7 mouse cellular contexts compared by ENCODE assay signal in the genomic region with DNA sequence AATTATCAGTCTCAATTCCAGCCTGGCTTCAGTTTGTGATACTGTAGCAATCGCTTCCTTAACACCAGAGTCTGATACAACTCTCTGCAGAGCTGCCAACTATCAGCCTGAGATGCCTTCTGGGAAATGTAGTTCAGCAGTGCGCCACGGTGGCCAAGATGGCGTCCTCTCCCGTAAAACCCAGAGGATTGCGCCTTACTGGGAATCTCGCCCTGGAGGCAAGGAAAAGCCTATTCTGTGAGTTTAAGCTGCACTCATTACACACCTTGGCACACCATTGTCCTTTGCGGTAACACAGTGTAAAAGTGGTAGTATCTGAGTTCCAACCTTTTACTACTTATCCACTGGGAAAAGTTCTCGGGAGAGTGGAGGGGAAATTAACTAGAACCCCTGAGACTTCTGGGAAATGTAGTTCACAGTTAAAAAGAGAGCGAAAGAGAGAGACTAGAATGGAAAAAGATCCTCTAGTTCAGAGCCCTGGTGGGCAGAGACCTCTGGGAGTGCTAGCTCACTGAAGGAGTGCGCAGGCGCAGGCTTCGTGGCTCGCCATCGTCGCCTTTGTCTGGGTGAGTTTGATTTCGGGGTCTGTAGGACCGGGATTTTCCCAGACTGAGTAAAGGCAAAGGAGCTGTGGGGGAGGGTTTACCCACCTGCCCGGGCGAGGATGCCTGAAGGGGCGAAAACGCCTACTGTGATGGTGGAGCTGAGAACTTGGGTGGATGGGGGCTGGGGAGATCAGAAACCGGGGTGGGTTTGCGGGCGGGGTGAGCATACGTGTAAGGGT. TPM values are rescaled to one million over a fixed set of nuclear protein-coding genes. Genes with fewer than 3 reads are reported as not detected.
A peak's percentile ranks its signal among the peaks of the same experiment; 100 is the strongest.
DNase-seq lines count a peak whose midpoint lies in the region; ATAC-seq lines count a peak whose summit lies in the region.

A gene (plus strand): TSS at position 132 of the 784 bp plus-strand sequence.

- peak within 1 kb of the TSS; percentile 66 for H3K4me2 ChIP-seq in embryonic facial prominence, embryonic 12.5 days (replicated peaks)
- peak within 1 kb of the TSS; percentile 47 for H3K4me2 ChIP-seq in limb, embryonic 11.5 days (ENCODE audit: low read depth, severe bottlenecking)
- peak within 1 kb of the TSS; percentile 71 for H3K4me2 ChIP-seq in midbrain, embryonic 14.5 days (ENCODE audit: low read length)

- peak; percentile 87 for DNase-seq in adrenal gland, postnatal 25 days
- peak; percentile 99 for DNase-seq in heart, adult 11 months
- DNase-seq in kidney, adult 18-20 months, result peak; percentile 93
- DNase-seq in limb, embryonic 11.5 days (ENCODE audit: low spot score), result peak; percentile 95
- DNase-seq in midbrain, embryonic 14.5 days, result peak; percentile 98
- DNase-seq in spleen, adult 18-20 months, result peak; percentile 74 to 83

- H3K9ac ChIP-seq in embryonic facial prominence, embryonic 12.5 days, result peak within 1 kb of the TSS; percentile 77
- H3K9ac ChIP-seq in limb, embryonic 11.5 days (ENCODE audit: low read length), result peak within 1 kb of the TSS; percentile 81
- H3K9ac ChIP-seq in midbrain, embryonic 14.5 days (replicated peaks; ENCODE audit: low read length), result peak within 1 kb of the TSS; percentile 88

- no peaks in the 10 kb centered on the region for H3K9me3 ChIP-seq in embryonic facial prominence, embryonic 12.5 days
- no peaks in the 10 kb centered on the region for H3K9me3 ChIP-seq in limb, embryonic 11.5 days (ENCODE audit: control insufficient read depth, low read length)
- H3K9me3 ChIP-seq in midbrain, embryonic 14.5 days (ENCODE audit: control insufficient read depth, low read length), result no peaks in the 10 kb centered on the region

- peak; percentile 81 for ATAC-seq in embryonic facial prominence, embryonic 12.5 days (ENCODE audit: insufficient number of reproducible peaks, insufficient read depth, low FRiP score, low TSS enrichment)
- ATAC-seq in limb, embryonic 11.5 days (ENCODE audit: insufficient number of reproducible peaks, low FRiP score, low TSS enrichment, low read depth), result peak; percentile 76
- peak; percentile 84 for ATAC-seq in midbrain, embryonic 14.5 days (ENCODE audit: low FRiP score, low TSS enrichment)

- H3K4me1 ChIP-seq in embryonic facial prominence, embryonic 12.5 days, result peaks cover 15% of the 10 kb centered on the region; the same call in 1 of the 2 replicates
- H3K4me1 ChIP-seq in limb, embryonic 11.5 days (ENCODE audit: control insufficient read depth, insufficient read depth, low read length), result 0 out of 2 replicates have a peak, but pooled peaks cover 3% of the 10 kb centered on the region
- peaks cover 11% of the 10 kb centered on the region for H3K4me1 ChIP-seq in midbrain, embryonic 14.5 days (ENCODE audit: control insufficient read depth, insufficient read depth, low read length)

- WGBS in embryonic facial prominence, embryonic 12.5 days, result under 1% methylated on average over 26 of the region's 26 CpGs
- under 1% methylated on average over 26 of the region's 26 CpGs for WGBS in limb, embryonic 11.5 days
- WGBS in midbrain, embryonic 14.5 days, result under 1% methylated on average over 26 of the region's 26 CpGs

- peak within 1 kb of the TSS; percentile 98 for H3K27ac ChIP-seq in embryonic facial prominence, embryonic 12.5 days
- H3K27ac ChIP-seq in limb, embryonic 11.5 days (replicated peaks; ENCODE audit: low read depth, low read length), result peak within 1 kb of the TSS; percentile 96
- peak within 1 kb of the TSS; percentile 99 for H3K27ac ChIP-seq in midbrain, embryonic 14.5 days (replicated peaks; ENCODE audit: low read depth, low read length)

- H3K4me3 ChIP-seq in embryonic facial prominence, embryonic 12.5 days, result peak within 1 kb of the TSS; percentile 58
- peak within 1 kb of the TSS; percentile 55 for H3K4me3 ChIP-seq in limb, embryonic 11.5 days (ENCODE audit: low read depth, low read length)
- peak within 1 kb of the TSS; percentile 67 for H3K4me3 ChIP-seq in midbrain, embryonic 14.5 days (replicated peaks; ENCODE audit: low read depth, low read length)

- no peaks in the 10 kb centered on the region for H3K27me3 ChIP-seq in embryonic facial prominence, embryonic 12.5 days
- H3K27me3 ChIP-seq in limb, embryonic 11.5 days (ENCODE audit: control insufficient read depth, insufficient read depth, low read length), result no peaks in the 10 kb centered on the region
- no peaks in the 10 kb centered on the region for H3K27me3 ChIP-seq in midbrain, embryonic 14.5 days (ENCODE audit: control insufficient read depth, insufficient read depth, low read length)

- H3K36me3 ChIP-seq in embryonic facial prominence, embryonic 12.5 days, result peaks cover 24% of the 10 kb centered on the region
- H3K36me3 ChIP-seq in limb, embryonic 11.5 days (ENCODE audit: control insufficient read depth, insufficient read depth, low read length), result peaks cover 3% of the 10 kb centered on the region; the same call in 1 of the 2 replicates
- H3K36me3 ChIP-seq in midbrain, embryonic 14.5 days (ENCODE audit: control insufficient read depth, insufficient read depth, low read length), result peaks cover 2% of the 10 kb centered on the region

RNA-seq across cellular contexts. Expression of the gene that starts here (rescaled TPM):
- 48.8 TPM in 2 replicates for total RNA-seq in adrenal gland, postnatal 25 days (2021)
- polyA plus RNA-seq in embryonic facial prominence, embryonic 12.5 days (2016; fragmentation: Nextera tagmentation; extraction: Ambion mirVana), result 148 and 151 TPM in 2 replicates
- polyA plus RNA-seq in limb, embryonic 11.5 days (2014; fragmentation: Nextera tagmentation; extraction: Ambion mirVana), result 142 and 150 TPM in 2 replicates
- 86.6 and 101 TPM in 2 replicates for polyA plus RNA-seq in midbrain, embryonic 14.5 days (2014; fragmentation: Nextera tagmentation; extraction: Ambion mirVana)

Comparison
In these comparisons a context has a peak if more than half of its experiments do, and no peak if none do; other contexts are left out.
1. Peak in every context shown above with its lines: DNase-seq, ATAC-seq, H3K4me3 ChIP-seq and H3K27ac ChIP-seq.